Mouse (Mus musculus) v-Abl transformed pro-B cells (cell line): ENCODE data around the gene Bmp6.

Source experiments
- in situ Hi-C, 2 experiments: fragments of 400-800 bp; cut with MboI; formaldehyde crosslinking; loops; one replicate each; pipeline ENCODE4 v1.15.1; 2025; ENCODE audit not compliant: unreplicated experiment in 2 of 2

The Bmp6 gene

DNA sequence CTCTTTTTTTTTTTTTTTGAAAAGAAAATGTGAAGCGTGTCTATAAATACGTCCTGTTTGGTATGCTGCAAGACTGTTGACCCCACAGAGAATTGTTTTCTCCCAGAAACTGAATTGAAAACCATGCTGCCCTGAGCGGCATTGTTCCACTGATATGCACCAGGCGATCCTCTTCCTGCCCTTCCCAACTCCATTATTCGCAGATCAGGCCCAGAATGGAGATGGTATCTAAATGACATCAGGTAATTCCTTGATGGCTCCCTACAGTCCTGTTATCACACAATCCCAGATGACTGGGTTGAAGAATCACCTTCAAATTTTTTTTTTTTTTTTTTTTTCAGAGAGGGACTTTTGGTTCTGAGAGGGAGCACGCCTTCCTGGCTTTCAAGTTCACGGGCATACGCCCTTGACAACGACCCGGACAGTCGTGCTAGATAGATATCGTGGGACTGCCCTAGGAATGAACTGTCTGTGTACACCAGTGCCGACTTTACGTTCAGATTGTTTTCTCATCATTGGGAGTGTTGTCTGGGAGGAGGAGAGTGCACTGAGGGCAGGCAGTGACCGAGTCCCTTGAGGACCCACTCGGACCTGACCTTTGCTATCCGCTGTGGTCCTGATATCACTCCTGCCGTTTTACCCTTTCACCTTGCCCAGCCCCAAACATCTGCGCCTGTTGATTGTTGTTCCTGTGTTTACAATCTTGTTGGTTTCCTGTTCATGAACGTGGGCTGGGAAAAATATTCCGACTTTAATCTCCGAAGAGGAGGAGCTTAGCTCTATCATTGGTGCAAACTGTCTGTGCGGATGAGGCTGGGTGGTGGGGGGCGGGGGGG, 8.7 kb downstream of the Bmp6 start:
- in situ Hi-C loops = no loop called here

DNA sequence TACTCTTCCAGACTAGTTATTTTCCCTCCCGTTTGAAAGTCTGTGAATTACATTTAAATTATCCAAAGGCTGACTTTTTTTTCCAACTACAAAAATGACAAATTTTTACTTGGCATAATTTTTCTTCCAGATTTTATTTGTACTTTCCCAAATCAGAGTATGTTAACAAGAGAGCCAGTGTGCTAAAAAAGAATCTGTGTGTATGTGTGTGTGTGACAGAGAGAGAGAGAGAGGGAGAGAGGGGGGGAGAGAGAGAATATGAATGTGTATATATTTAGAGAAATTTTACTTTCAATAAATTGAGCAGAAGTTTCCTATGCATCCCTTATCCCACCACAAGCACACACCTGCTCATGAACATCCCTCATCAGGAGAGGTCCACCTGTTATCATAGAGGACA, 9.4 kb downstream of the Bmp6 start:
- in situ Hi-C loops = no loop called here

DNA sequence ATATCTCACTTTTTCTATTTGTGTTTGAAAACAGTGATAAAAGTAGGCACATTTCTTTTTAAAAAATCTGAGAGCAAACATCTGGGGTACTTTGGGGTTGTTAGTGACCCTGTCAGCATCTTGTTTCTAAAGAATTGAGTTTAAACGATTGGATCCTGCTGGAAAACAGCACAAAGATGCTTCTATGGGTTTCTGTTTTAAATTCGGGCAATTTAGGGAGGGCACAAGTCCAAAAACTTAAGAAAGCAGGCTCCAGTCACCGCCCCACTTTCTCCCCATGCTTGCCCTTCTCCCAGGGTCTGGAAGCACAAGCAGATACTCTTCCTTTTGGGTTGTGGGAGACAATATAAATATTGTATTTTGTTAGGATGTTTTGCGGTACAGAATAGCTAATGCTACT, 14.1 kb downstream of the Bmp6 start:
- in situ Hi-C loops = no loop called here

DNA sequence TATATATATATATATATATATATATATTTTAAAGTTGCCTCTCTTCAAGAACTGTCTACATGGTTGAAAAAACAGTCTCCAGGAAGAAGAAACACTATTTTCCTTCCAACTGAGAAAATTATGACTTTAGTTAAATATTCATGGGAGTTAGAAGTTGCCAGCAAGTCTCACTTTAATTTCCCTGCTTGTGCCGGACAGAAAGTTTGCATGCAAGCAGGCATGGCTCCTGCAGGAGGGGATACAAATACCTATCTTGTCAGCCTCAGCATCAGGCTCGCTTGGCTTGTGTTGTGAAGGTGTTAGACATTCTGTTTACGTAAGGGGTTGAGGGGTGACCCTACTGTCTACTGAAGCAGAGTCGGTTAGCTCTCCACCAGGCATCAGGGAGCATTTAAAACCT, 17.8 kb downstream of the Bmp6 start:
- in situ Hi-C loops = no loop called here

DNA sequence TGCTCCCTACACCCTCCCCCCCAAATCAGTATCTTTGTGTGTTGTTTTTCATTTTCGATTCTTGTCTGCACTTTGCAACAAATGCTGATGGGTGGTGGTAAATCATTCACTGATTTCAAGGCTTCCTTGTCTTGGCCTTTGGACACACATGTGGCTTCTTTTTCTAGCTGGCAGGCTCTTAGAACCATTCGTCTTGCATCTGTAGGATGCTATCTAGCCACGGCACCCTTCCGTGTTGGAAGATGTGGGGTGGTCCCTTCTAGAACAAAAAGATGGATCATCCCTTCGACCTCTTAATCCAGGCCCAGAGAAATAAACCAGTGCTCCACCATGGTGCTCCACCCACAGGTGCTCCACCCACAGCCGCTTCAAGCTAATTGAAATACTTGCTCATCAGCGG, 19.0 kb downstream of the Bmp6 start:
- in situ Hi-C loops = no loop called here

DNA sequence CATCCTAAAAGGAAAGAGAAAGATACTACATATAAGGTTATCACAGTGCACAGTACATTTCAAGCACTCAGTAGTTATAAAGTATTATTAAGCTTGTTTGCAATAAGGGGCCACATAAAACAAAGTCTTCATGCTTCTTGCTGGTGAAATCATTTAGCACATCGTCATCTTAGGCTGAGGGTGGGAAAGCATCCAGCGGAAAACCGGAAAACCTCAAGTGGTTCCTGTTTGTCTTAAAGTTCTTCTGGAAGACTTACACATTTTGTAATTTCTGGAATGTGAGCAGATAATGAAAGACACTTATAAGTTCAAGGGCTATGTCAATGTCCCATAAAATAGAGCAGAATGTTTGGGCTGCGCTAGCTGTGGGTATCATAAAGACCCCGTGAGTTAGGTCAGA, 24.7 kb downstream of the Bmp6 start:
- in situ Hi-C loops = no loop called here

DNA sequence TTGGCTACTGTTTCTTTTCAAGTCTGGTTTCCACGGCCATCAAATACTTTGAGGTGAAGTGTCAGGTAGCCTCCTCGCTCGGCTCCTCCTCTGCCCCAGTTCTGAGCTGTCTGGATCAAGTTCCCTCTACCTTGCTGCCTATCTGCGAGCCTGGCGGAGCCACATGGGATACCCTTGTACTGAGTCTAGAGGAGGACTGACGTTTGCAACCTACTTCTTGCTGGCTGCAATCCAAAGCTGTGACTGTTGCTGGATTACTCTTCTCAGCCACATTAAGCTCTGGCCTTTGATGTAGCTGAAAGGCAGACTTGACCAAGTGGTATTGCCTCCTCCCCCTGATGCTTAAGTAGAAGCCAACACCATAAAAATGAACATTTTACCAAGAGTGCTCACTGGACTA, 31.2 kb downstream of the Bmp6 start:
- in situ Hi-C loops = no loop called here

DNA sequence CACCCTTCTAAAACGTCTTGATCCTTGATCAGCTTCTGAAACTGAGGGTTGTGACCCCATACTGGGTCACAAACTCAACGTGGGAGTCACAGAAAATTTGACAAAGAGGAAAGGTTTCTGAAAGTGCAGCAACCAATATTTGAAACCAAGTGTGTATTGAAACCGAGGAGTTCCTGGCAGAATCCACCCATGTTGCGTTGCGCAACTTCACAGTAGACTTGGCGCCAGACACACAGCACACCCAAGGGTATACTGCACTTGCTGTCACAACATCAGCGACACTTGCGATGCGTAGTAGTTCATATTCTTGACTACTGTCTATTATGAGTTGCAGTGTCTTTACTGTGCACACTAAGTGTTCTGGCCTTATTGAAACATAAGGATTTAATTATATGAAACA, 32.4 kb downstream of the Bmp6 start:
- in situ Hi-C loops = no loop called here

DNA sequence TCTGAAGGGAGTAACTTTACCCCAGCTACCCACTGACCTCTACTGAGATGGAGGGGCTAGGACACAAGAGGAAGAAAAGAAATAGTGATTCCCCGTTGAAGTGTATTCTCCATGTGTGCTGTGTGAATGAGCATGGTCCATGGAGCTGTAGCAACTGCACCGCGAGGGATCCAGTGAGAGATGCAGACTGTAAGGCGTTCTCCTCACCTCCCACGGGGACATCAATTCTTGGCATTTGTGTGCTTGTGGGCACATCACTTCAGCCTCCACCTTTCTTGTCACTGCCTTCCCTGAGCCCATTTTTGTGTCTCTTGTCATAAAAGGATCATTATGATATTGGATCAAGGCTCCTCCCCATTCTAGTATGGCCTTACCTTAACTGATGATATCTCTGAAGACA, 34.9 kb downstream of the Bmp6 start:
- in situ Hi-C loops = no loop called here

DNA sequence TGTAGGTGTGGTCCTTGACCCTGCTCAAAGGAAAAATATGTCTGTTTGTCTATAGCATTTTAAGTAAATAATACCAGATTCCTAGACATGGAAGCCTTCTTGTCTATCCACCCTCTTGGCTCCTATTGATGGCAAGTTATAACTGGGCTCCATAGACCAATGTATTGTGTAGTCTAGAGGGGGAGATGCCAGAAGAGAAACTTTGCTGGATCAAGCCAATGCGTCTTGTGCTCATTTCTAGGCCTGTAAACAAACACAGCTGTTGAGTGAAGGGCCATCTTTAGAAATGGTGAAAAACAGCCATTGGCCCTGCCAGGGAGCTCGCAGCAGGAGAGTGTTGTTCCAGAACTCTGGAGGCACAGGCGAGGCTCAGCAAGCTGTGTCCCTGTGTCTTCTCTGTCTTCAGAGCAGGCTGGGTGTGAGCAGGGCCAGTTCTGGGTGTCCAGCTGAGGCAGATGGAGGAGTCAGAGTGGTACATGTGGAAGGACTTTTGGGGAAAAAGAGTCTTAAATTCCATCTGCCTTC, 41.2 kb downstream of the Bmp6 start:
- in situ Hi-C loops = no loop called here

DNA sequence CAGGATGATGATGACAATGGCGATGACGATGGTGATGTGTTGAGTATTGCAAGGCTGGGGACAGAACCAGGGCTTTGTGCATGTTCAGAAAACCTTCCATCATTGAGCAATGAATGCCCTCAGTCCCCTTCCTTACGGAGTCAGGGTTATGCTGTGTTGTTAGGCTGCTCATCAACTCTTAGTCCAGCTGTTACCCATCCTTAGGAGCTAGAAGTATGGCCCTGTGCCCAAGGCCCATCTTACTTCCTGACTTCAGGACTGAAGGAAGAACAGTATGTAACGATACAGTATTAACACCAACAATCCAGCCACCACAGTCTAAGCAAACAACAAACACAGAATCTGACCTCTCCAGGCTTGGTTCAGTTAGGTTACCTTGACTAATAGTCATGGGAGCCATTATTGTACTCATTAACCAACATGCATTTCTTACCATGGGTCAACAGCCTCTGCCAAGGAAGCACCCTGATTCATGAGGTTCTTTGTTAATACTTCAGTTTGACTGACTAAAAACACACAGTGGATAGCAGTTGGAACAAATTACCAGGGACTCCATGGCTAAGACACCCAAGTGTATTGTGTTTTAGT, 42.6 kb downstream of the Bmp6 start:
- in situ Hi-C loops = no loop called here

DNA sequence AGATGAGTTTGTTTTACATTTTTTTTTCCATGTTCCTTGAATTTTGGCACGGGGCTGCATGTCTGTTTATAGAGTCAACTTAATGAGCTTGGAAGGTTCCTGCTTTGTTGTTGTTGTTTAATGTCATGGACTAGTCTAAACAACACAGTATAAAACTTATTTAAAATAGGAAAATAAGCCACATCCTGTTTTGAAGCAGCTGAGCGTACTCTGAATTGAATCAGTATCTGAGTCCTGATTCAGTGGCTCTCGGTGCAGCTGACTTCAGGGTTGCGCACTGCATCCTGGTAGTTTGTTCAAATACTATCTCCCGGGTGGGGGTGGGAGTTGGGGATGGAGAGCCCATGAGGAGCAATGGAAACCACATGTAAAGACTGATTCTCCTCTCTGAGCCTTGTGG, 48.5 kb downstream of the Bmp6 start:
- in situ Hi-C loops = no loop called here

DNA sequence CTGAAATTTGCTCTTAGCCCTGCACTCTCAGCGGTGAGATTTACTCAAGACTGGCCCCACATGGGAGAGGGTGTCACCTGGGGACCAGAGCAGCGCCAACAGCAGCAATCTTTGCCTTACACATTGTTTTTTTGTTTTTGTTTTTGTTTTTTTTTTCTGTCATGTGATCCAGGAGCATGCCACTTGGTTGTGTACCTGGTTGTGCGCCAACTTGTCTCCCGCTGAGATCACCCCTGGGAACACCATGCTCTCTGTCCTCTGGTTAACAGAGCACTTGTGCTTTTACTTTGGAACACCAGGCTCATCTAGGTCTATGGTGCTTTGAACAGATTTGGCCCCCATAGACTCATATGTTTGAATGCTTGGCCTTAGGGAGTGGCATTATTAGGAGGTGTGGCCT, 50.1 kb downstream of the Bmp6 start:
- in situ Hi-C loops = no loop called here

DNA sequence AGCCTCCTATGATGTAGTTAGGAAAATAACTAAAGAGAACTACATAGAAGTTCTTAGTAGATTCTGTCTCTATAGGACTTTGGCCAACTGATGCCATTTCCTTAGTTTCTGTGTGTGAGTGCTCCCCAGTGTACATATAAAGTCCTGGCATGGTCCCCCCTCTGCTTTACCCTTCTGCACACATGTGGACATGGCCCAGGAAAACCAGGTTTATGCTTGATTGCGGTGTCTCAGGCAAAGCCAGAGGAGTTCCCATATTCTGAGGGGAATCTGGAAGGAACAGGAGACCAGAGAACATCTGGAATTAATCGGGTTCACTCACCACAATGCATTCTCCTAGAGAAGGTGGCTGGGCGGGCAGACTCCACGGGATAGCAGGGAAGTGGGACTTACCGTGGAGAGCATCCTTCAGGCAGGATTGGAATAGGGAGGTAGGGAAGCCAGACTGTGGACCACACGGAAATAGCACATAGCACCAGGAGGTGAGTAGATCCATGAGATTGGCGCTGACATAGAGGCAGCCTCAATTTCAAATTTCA, 52.2 kb downstream of the Bmp6 start:
- in situ Hi-C loops = no loop called here

DNA sequence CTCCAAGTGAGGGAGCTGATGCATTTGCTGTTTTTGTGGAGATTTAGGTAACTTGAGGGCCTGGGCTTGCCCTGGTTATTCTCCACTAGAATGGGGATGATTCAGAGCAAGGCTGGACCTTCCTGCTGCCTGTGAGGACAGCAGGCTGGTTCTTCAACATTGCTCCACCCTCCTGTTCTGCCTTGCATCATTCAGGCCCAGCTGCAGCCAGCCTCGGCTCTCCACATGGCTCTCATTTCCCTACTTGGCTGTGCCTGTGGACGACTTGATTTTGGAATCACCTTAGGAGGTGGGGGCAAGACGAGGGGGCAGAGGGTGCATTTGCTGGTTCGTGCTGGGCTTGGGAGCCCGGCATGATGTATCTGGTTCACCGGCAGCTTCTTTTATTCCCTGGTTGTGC, 53.8 kb downstream of the Bmp6 start:
- in situ Hi-C loops = no loop called here

DNA sequence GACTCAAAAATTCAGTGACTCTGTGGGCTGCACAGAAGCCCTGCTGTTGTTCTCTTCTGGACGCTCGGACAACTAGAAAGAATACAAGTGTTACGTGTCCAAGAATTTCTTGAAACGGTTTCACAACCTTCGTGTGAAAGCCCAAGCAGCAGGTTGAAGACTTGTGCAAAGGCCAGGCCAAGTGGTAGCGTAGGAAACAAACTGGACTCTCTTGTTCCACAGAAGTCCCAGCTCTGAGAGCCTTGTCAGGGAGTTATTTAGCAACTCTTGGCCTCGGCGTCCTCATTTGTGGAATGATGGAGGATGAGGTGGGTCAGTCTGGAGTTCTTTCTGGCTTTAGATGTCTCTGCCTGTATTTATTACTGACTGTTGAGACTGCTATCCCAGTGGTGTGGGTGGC, 55.8 kb downstream of the Bmp6 start:
- in situ Hi-C loops = no loop called here

DNA sequence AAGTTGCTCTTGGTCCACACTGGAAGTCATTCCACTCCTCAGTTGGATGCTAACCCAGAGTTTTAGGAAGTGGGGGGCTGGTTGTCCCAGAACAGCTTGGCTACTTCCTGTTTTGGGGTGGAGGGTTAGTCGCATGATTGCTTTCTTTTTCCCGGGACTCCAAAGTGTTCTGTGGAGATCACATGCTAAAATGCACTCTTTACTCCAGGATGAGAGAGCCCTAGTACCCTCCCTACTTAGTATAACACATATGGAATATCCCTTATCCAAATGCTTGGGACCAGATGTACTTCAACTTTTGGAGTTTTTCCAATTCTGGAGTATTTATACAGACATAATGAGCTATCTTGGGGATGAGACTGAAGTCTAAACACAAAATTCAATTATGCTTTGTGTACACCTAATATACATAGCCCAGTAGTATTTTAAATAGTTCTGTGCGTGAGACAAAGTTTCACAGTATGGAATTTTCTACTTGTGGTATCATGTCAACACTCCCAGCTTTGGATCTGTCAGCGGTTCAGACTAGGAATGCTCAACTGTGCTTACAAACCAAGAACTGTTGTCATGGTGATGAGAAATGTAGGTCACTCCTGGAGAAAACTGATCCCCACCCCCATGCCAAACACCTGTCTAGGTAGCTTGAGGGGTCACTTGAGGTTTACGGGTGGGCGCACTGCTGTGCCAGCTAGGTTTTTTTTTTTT, 62.9 kb downstream of the Bmp6 start:
- in situ Hi-C loops = no loop called here

DNA sequence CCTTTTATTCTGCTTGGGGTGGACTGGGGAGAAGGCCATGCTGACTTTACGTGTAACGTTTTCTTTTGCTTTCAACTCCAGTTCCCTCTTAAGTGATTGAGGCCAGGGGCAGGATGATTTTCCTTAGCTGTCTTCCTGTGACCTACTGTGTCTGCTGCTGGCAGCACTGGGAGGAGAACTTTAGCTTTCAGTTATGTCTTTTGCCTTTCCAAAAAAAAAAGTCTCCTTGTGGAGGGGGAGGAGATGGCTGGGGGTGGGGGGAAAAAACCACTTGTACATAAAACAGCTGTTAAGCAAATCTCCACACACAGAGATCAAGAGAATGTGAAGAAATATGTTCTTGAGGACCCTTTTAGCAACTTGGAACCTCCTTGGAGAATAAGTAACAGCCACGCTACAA, 63.7 kb downstream of the Bmp6 start:
- in situ Hi-C loops = no loop called here

DNA sequence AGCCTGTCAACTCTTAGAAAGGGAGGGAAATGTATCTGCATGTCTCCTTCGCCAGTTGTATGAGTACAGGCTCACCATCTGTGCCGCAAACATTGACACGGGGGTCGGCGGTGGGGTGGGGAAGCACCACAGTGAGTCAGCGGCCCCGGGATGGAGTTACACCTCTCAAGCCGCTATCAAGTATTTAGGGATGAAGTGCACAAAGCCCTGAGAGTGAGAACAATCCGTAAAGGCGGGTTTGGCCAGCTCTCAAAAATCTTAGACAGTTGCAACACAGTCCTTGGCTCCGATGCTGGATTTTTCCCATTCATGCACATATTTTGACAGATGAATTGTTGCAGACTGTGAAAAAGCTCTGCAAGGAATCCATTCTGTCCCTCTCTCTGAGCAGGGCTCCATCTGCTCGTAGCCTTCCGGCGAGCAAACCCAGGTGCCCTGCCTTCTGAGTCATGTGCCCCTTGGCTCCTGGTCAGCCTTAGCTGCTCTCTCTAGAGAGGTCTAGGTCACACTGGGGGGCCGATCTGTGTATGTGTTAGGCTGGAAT, 65.5 kb downstream of the Bmp6 start:
- in situ Hi-C loops = no loop called here

DNA sequence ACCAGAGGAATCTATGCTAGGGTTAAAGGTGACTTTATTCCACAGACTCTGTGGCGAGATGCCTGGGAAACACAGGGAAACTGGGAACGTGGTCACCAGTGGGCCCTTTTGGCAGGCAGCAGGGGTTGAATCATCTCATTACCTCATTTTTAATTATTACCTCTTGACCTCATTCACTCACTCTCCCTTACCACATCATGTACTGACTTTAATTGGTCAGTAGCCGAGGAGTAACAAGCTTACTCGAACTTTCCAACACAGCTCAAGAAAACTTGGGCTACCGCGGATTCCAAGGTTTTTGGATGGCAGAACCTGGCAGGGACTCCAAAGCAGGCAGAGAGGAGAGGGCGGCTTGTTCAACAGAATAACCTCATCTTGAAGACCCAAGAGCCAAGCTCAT, 74.9 kb downstream of the Bmp6 start:
- in situ Hi-C loops = no loop called here

DNA sequence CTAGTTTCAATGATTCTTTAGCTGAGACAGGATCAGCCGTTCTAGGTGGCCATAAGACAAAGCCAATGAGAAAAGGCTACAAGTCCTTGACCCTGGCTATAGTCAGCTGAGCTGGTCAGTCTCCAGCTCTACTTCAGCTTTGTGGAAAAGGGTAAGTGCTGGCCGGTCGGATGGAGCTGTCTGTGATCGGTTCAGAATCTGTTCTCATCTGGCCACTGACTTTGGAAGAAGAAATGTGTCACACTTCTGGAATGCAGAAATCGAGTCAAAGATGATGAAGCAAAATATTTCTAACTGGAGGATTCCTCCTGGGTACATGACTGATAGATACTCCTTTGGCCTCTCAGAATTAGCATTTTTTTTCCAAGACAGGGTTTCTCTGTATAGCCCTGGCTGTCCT, 77.6 kb downstream of the Bmp6 start:
- in situ Hi-C loops = no loop called here
